16 mouse cellular contexts compared by ENCODE assay signal in genomic region chr3:9549815-9550214, GRCm38 (mm10).
DNase-seq lines count a peak whose midpoint lies in the region; ATAC-seq and TF ChIP-seq lines count a peak whose summit lies in the region.
"Had no signal": no experiment of that assay in that cellular context is flagged by ENCODE, and none has a peak within 500 bp of the region (broad histone marks: within the 10 kb centered on the region; RNA-seq: fewer than 3 reads in every experiment).

No protein-coding gene starts in this region.

- 58% methylated on average over 5 of the region's 5 CpGs for WGBS in heart, embryonic 15.5 days
- 5% methylated on average over 5 of the region's 5 CpGs for WGBS in thymus, adult 2 months
- WGBS in forebrain, postnatal 0 days = 87% methylated on average over 5 of the region's 5 CpGs
- WGBS in hindbrain, embryonic 14.5 days = 89% methylated on average over 5 of the region's 5 CpGs

- H3K9me3 ChIP-seq in heart, embryonic 15.5 days (replicated peaks) = no peaks in the 10 kb centered on the region
- no peaks in the 10 kb centered on the region for H3K9me3 ChIP-seq in forebrain, postnatal 0 days (ENCODE audit: low read length)
- H3K9me3 ChIP-seq in hindbrain, embryonic 14.5 days (ENCODE audit: control insufficient read depth, low read length) = no peaks in the 10 kb centered on the region
- H3K9me3 ChIP-seq: embryonic facial prominence, embryonic 12.5 days; forebrain, embryonic 10.5 days had no signal

- H3K27me3 ChIP-seq in heart, embryonic 15.5 days = no peaks in the 10 kb centered on the region
- no peaks in the 10 kb centered on the region for H3K27me3 ChIP-seq in thymus, adult 2 months (ENCODE audit: control insufficient read depth, insufficient read depth, low read length)
- H3K27me3 ChIP-seq in forebrain, postnatal 0 days (ENCODE audit: insufficient read depth, low read length) = no peaks in the 10 kb centered on the region
- H3K27me3 ChIP-seq in hindbrain, embryonic 14.5 days (ENCODE audit: control insufficient read depth, insufficient read depth, low read length) = no peaks in the 10 kb centered on the region
- H3K27me3 ChIP-seq: embryonic facial prominence, embryonic 12.5 days had no signal

- H3K9ac ChIP-seq in heart, embryonic 15.5 days = no peak overlapping the region
- no peak overlapping the region for H3K9ac ChIP-seq in forebrain, postnatal 0 days
- no peak overlapping the region for H3K9ac ChIP-seq in hindbrain, embryonic 14.5 days
- H3K9ac ChIP-seq: embryonic facial prominence, embryonic 12.5 days; liver, embryonic 14.5 days had no signal

- no peaks in the 10 kb centered on the region for H3K36me3 ChIP-seq in heart, embryonic 15.5 days
- no peaks in the 10 kb centered on the region for H3K36me3 ChIP-seq in thymus, adult 2 months (ENCODE audit: control insufficient read depth, insufficient read depth, low read length)
- no peaks in the 10 kb centered on the region for H3K36me3 ChIP-seq in forebrain, postnatal 0 days (ENCODE audit: insufficient read depth)
- H3K36me3 ChIP-seq in hindbrain, embryonic 14.5 days (replicated peaks; ENCODE audit: control insufficient read depth, insufficient read depth) = no peaks in the 10 kb centered on the region
- H3K36me3 ChIP-seq: embryonic facial prominence, embryonic 12.5 days; forebrain, embryonic 10.5 days had no signal

- 0 out of 2 replicates have a peak overlapping the region, but pooled peaks have one; percentile 14 for H3K4me2 ChIP-seq in heart, embryonic 15.5 days
- no peak overlapping the region for H3K4me2 ChIP-seq in forebrain, postnatal 0 days (ENCODE audit: low read depth)
- no peak overlapping the region for H3K4me2 ChIP-seq in hindbrain, embryonic 14.5 days (replicated peaks)
- H3K4me2 ChIP-seq: embryonic facial prominence, embryonic 12.5 days had no signal

- H3K4me3 ChIP-seq in heart, embryonic 15.5 days = no peak overlapping the region
- H3K4me3 ChIP-seq in thymus, adult 2 months (ENCODE audit: control insufficient read depth, insufficient read depth, low read length) = peak overlapping the region; percentile 22
- H3K4me3 ChIP-seq in forebrain, postnatal 0 days (ENCODE audit: low read depth, low read length) = no peak overlapping the region
- H3K4me3 ChIP-seq in hindbrain, embryonic 14.5 days (replicated peaks; ENCODE audit: low read length) = no peak overlapping the region
- H3K4me3 ChIP-seq: embryonic facial prominence, embryonic 12.5 days; forebrain, embryonic 10.5 days; layer of hippocampus, adult 2 months had no signal

- no peak for TF ChIP-seq POLR2A in thymus, adult 2 months (IDR thresholded peaks at IDR 0.05; ENCODE audit: control insufficient read depth, extremely low read depth, insufficient read depth, low read length, poor library complexity)

- no peak for DNase-seq in heart, postnatal 4 days
- peak; percentile 59 for DNase-seq in CD4-positive, CD25-positive, alpha-beta regulatory T cell, adult 2 months (ENCODE audit: low read depth, low spot score)
- DNase-seq in thymus, adult 2 months = peak; percentile 55
- DNase-seq in forebrain, postnatal 0 days = no peak
- no peak for DNase-seq in hindbrain, embryonic 14.5 days (ENCODE audit: low spot score)
- no peak for DNase-seq in lung, postnatal 14 days
- DNase-seq: cerebellum, adult 9-11 months; kidney, adult 18-20 months; right cerebral cortex, postnatal 4 days had no signal

- H3K27ac ChIP-seq in heart, embryonic 15.5 days = no peak overlapping the region
- peak overlapping the region; percentile 83 for H3K27ac ChIP-seq in thymus, adult 2 months (ENCODE audit: control insufficient read depth, insufficient read depth, low read length)
- no peak overlapping the region for H3K27ac ChIP-seq in forebrain, postnatal 0 days (ENCODE audit: low read depth, low read length)
- H3K27ac ChIP-seq in hindbrain, embryonic 14.5 days = no peak overlapping the region
- H3K27ac ChIP-seq: embryonic facial prominence, embryonic 12.5 days; forebrain, embryonic 10.5 days; layer of hippocampus, adult 2 months; liver, embryonic 14.5 days; macrophage had no signal

- peaks cover 44% of the 10 kb centered on the region for H3K4me1 ChIP-seq in heart, embryonic 15.5 days (replicated peaks)
- peaks cover 41% of the 10 kb centered on the region for H3K4me1 ChIP-seq in thymus, adult 2 months (replicated peaks; ENCODE audit: control insufficient read depth, insufficient read depth, low read length)
- H3K4me1 ChIP-seq in forebrain, postnatal 0 days (ENCODE audit: insufficient read depth) = peaks cover 11% of the 10 kb centered on the region; the same call in 1 of the 2 replicates
- peaks cover 13% of the 10 kb centered on the region for H3K4me1 ChIP-seq in hindbrain, embryonic 14.5 days (replicated peaks; ENCODE audit: control insufficient read depth, insufficient read depth, low read length)

- no peak for TF ChIP-seq CTCF in thymus, adult 2 months (IDR thresholded peaks at IDR 0.05; ENCODE audit: borderline replicate concordance, control insufficient read depth, extremely low read depth, insufficient read depth, low read length, poor library complexity)
- TF ChIP-seq CTCF in forebrain, postnatal 0 days (IDR thresholded peaks at IDR 0.05; ENCODE audit: low read depth) = no peak

- ATAC-seq in heart, embryonic 15.5 days (replicated peaks; ENCODE audit: insufficient number of reproducible peaks, insufficient read depth, low FRiP score, low read depth) = no peak
- ATAC-seq in inflammation-experienced regulatory T-cells, adult 6 months = peak; percentile 88
- ATAC-seq in forebrain, postnatal 0 days = no peak
- ATAC-seq in hindbrain, embryonic 14.5 days (ENCODE audit: low FRiP score) = no peak

Comparison
In these comparisons a context has a peak if more than half of its experiments do, and no peak if none do; other contexts are left out.
1. DNase-seq: peak in CD4-positive, CD25-positive, alpha-beta regulatory T cell, adult 2 months (single experiment) and thymus, adult 2 months (single experiment); none in heart, postnatal 4 days (single experiment), forebrain, postnatal 0 days (single experiment), hindbrain, embryonic 14.5 days (single experiment) and lung, postnatal 14 days (single experiment).